Mouse (Mus musculus): Measurements from ENCODE around the gene Smco3. TPM values are rescaled to one million over a fixed set of nuclear protein-coding genes. Genes with fewer than 3 reads are reported as not detected.
"Not testable (repeated sequence)": the region's sequence is repeated elsewhere in the genome, so short reads cannot be mapped to it uniquely, and the experiment has no call there.

Smco3 gene
- polyA plus RNA-seq (2015; fragmentation: Nextera tagmentation; extraction: Ambion mirVana), result 0.54 and 0.91 TPM in 2 replicates

DNA sequence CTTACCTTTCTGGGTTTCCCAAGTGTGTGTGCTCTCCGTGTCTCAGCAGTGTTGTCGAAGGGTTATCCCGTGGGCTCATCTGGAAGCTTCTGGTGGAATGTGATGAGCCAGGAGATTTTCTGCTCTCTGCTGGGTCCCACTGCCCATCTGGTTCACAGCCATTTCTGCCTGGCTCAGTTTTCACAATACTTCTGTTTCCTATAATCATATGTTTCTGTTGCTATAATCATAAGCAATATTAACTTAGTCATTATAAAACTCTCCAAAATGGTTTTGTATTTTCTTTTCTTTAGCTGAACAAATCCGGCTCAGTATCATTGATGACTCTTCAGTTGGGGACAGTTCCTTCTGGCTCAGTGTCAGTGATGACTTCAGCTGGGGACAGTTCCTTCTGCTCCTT lies at the start of gene Smco3:
Gene Smco3 (minus strand): TSS at position 101 of the 400 bp plus-strand sequence.
- no peak for ATAC-seq
- H3K27ac ChIP-seq (ENCODE audit: low read length), result no peak within 1 kb of the TSS
- H3K9ac ChIP-seq (replicated peaks; ENCODE audit: low read depth, low read length), result no peak within 1 kb of the TSS
- 54% methylated on average over 4 of the region's 4 CpGs for WGBS
- no peak within 1 kb of the TSS for H3K4me3 ChIP-seq (replicated peaks; ENCODE audit: low read length)
- H3K4me1 ChIP-seq (replicated peaks; ENCODE audit: control insufficient read depth, insufficient read depth, low read length), result no peaks in the 10 kb centered on the region
- H3K27me3 ChIP-seq (replicated peaks; ENCODE audit: control insufficient read depth, insufficient read depth, low read length), result 0 out of 2 replicates have a peak, but pooled peaks cover 3% of the 10 kb centered on the region
- no peak within 1 kb of the TSS for H3K4me2 ChIP-seq (ENCODE audit: low read length)
- H3K36me3 ChIP-seq (ENCODE audit: control insufficient read depth, insufficient read depth), result no peaks in the 10 kb centered on the region
- H3K9me3 ChIP-seq (ENCODE audit: control insufficient read depth, low read length), result no peaks in the 10 kb centered on the region

DNA sequence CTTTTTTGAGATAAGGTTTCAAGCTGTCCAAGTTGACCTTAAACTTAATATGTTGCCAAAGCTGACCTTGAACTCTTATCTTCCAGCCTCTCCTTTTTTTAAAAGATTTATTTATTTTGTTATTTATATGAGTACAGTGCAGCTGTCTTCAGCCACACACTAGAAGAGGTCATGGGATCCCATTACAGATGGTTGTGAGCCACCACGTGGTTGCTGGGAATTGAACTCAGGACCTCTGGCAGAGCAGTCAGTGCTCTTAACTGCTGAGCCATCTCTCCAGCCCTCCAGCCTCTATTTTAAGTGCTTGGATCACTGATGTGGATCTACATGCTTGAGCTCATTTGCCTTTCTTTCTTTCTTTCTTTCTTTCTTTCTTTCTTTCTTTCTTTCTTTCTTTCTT lies 49.5 kb upstream of the Smco3 start:
- H3K9ac ChIP-seq (replicated peaks; ENCODE audit: low read depth, low read length); H3K9me3 ChIP-seq (ENCODE audit: control insufficient read depth, low read length); ATAC-seq; H3K36me3 ChIP-seq (ENCODE audit: control insufficient read depth, insufficient read depth); H3K4me1 ChIP-seq (replicated peaks; ENCODE audit: control insufficient read depth, insufficient read depth, low read length); H3K27ac ChIP-seq (ENCODE audit: low read length); H3K27me3 ChIP-seq (replicated peaks; ENCODE audit: control insufficient read depth, insufficient read depth, low read length); H3K4me3 ChIP-seq (replicated peaks; ENCODE audit: low read length); H3K4me2 ChIP-seq (ENCODE audit: low read length): not testable (repeated sequence)
- 55% methylated on average over 1 of the region's 1 CpGs for WGBS

GRCm38 (mm10) chr6:136883961-136884360 lies 48.7 kb upstream of the Smco3 start:
- H3K27ac ChIP-seq (ENCODE audit: low read length), result no peak overlapping the region
- H3K4me3 ChIP-seq (replicated peaks; ENCODE audit: low read length), result no peak overlapping the region
- H3K36me3 ChIP-seq (ENCODE audit: control insufficient read depth, insufficient read depth), result no peaks in the 10 kb centered on the region
- no peaks in the 10 kb centered on the region for H3K27me3 ChIP-seq (replicated peaks; ENCODE audit: control insufficient read depth, insufficient read depth, low read length)
- no peak overlapping the region for H3K9ac ChIP-seq (replicated peaks; ENCODE audit: low read depth, low read length)
- ATAC-seq, result no peak
- no peaks in the 10 kb centered on the region for H3K4me1 ChIP-seq (replicated peaks; ENCODE audit: control insufficient read depth, insufficient read depth, low read length)
- H3K4me2 ChIP-seq (ENCODE audit: low read length), result no peak overlapping the region
- no peaks in the 10 kb centered on the region for H3K9me3 ChIP-seq (ENCODE audit: control insufficient read depth, low read length)
- 95% methylated on average over 6 of the region's 6 CpGs for WGBS

DNA sequence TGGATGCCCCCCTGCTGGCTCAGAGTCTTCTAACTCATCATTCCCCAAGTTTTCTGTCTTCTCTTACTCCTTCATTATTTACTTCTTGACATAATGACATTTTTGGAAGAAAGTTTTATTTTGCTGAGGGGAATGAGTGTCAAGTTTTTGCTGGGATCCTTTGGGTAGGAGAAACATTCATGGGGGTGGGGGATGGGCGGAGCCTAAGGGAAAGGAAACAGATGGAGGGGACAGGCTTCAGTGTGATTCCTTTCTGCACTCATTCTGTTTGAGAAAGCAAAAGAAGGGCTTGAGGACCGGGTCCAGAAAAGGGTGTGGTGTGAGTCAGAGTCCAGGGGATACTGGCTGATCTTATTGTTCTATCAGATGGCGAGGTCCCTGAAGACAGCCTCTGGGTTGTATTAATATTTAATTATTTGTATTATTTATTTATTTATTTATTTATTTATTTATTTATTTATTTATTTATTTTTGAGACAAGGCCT lies 48.2 kb upstream of the Smco3 start:
- H3K9ac ChIP-seq (replicated peaks; ENCODE audit: low read depth, low read length), result no peak overlapping the region
- ATAC-seq, result no peak
- no peaks in the 10 kb centered on the region for H3K36me3 ChIP-seq (ENCODE audit: control insufficient read depth, insufficient read depth)
- H3K4me3 ChIP-seq (replicated peaks; ENCODE audit: low read length), result no peak overlapping the region
- no peaks in the 10 kb centered on the region for H3K27me3 ChIP-seq (replicated peaks; ENCODE audit: control insufficient read depth, insufficient read depth, low read length)
- H3K4me2 ChIP-seq (ENCODE audit: low read length), result no peak overlapping the region
- H3K4me1 ChIP-seq (replicated peaks; ENCODE audit: control insufficient read depth, insufficient read depth, low read length), result no peaks in the 10 kb centered on the region
- H3K9me3 ChIP-seq (ENCODE audit: control insufficient read depth, low read length), result no peaks in the 10 kb centered on the region
- H3K27ac ChIP-seq (ENCODE audit: low read length), result no peak overlapping the region
- WGBS, result 86% methylated on average over 3 of the region's 3 CpGs

- H3K9ac ChIP-seq (replicated peaks; ENCODE audit: low read depth, low read length), result no peak overlapping the region
- 87% methylated on average over 8 of the region's 8 CpGs for WGBS
- no peak overlapping the region for H3K4me2 ChIP-seq (ENCODE audit: low read length)
- H3K4me1 ChIP-seq (replicated peaks; ENCODE audit: control insufficient read depth, insufficient read depth, low read length), result no peaks in the 10 kb centered on the region
- no peak overlapping the region for H3K4me3 ChIP-seq (replicated peaks; ENCODE audit: low read length)
- no peaks in the 10 kb centered on the region for H3K27me3 ChIP-seq (replicated peaks; ENCODE audit: control insufficient read depth, insufficient read depth, low read length)
- H3K36me3 ChIP-seq (ENCODE audit: control insufficient read depth, insufficient read depth), result no peaks in the 10 kb centered on the region
- H3K9me3 ChIP-seq (ENCODE audit: control insufficient read depth, low read length), result no peaks in the 10 kb centered on the region
- ATAC-seq, result no peak
- H3K27ac ChIP-seq (ENCODE audit: low read length), result no peak overlapping the region
These were observed 46.4 kb upstream of the Smco3 start for GRCm38 (mm10) chr6:136881678-136882077.

DNA sequence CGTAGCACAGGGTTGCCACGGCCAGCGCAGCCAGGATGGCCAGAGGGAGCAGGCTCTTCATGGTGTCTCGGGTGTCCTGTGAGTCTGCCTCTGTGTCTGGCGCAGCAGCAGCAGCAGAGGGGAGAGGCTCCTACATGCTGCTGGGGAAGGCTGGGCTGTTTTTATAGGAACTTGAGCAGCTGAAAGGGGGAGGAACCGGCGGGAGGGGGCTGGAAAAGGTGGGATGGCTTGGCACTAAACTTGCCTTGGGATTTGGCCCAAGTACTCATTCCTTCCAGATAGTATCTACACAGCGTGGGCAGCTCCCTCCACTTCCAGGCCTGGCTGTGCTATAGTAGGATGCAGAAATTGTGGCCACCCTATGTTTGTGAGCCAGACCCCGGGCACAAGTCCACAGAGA lies 40.4 kb upstream of the Smco3 start, which contains the start of gene Mgp:
Gene Mgp (minus strand): TSS at position 154 of the 400 bp plus-strand sequence.
- 60% methylated on average over 9 of the region's 9 CpGs for WGBS
- H3K27me3 ChIP-seq (replicated peaks; ENCODE audit: control insufficient read depth, insufficient read depth, low read length), result no peaks in the 10 kb centered on the region
- H3K4me3 ChIP-seq (replicated peaks; ENCODE audit: low read length), result no peak within 1 kb of the TSS
- no peak within 1 kb of the TSS for H3K27ac ChIP-seq (ENCODE audit: low read length)
- no peaks in the 10 kb centered on the region for H3K9me3 ChIP-seq (ENCODE audit: control insufficient read depth, low read length)
- no peak within 1 kb of the TSS; the same call in 1 of the 2 replicates for H3K9ac ChIP-seq (replicated peaks; ENCODE audit: low read depth, low read length)
- ATAC-seq, result no peak
- H3K4me1 ChIP-seq (replicated peaks; ENCODE audit: control insufficient read depth, insufficient read depth, low read length), result peaks cover 11% of the 10 kb centered on the region
- peak within 1 kb of the TSS; percentile 25 for H3K4me2 ChIP-seq (ENCODE audit: low read length)
- H3K36me3 ChIP-seq (ENCODE audit: control insufficient read depth, insufficient read depth), result no peaks in the 10 kb centered on the region

- Histone ChIP-seq H3K4me3 (replicated peaks; ENCODE audit: low read length) (no peak overlapping the region), H3K36me3 (ENCODE audit: control insufficient read depth, insufficient read depth) (no peaks in the 10 kb centered on the region), H3K27ac (ENCODE audit: low read length) (no peak overlapping the region), H3K27me3 (replicated peaks; ENCODE audit: control insufficient read depth, insufficient read depth, low read length) (no peaks in the 10 kb centered on the region), H3K9me3 (ENCODE audit: control insufficient read depth, low read length) (no peaks in the 10 kb centered on the region), H3K9ac (replicated peaks; ENCODE audit: low read depth, low read length) (no peak overlapping the region), H3K4me2 (ENCODE audit: low read length) (peak overlapping the region; percentile 25), H3K4me1 (replicated peaks; ENCODE audit: control insufficient read depth, insufficient read depth, low read length) (peaks cover 11% of the 10 kb centered on the region)
- WGBS, result 12% methylated on average over 8 of the region's 8 CpGs
- ATAC-seq, result peak; percentile 45; the same call in 1 of the 2 replicates
These were observed 39.3 kb upstream of the Smco3 start for GRCm38 (mm10) chr6:136874599-136874998.

GRCm38 (mm10) chr6:136868921-136869320 lies 33.7 kb upstream of the Smco3 start:
- Histone ChIP-seq H3K9ac (replicated peaks; ENCODE audit: low read depth, low read length) (no peak overlapping the region), H3K4me1 (replicated peaks; ENCODE audit: control insufficient read depth, insufficient read depth, low read length) (no peaks in the 10 kb centered on the region), H3K4me2 (ENCODE audit: low read length) (no peak overlapping the region), H3K9me3 (ENCODE audit: control insufficient read depth, low read length) (no peaks in the 10 kb centered on the region), H3K27ac (ENCODE audit: low read length) (no peak overlapping the region), H3K27me3 (replicated peaks; ENCODE audit: control insufficient read depth, insufficient read depth, low read length) (no peaks in the 10 kb centered on the region), H3K36me3 (ENCODE audit: control insufficient read depth, insufficient read depth) (no peaks in the 10 kb centered on the region), H3K4me3 (replicated peaks; ENCODE audit: low read length) (no peak overlapping the region)
- 87% methylated on average over 5 of the region's 5 CpGs for WGBS
- ATAC-seq, result no peak

DNA sequence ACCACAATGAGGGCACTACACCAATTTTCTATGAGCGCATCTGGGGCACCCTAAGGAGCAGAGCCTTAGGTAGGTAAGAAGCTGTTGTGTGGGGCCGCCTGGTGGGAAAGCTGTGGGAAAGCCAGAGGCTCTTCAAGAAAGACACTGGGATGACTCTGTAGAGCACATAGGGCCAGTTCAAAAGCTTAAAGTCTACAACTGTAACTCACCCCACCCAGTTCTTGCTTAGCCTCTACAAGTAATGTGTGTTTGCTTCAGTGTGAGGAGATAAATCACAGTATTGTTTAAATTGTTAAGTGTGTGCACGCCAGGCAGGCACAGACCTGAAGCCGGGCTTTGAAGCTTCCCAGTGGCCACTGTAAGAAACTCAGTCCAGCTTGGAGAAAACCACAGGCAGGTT lies 30.9 kb upstream of the Smco3 start:
- Histone ChIP-seq H3K4me2 (ENCODE audit: low read length) (no peak overlapping the region), H3K9me3 (ENCODE audit: control insufficient read depth, low read length) (no peaks in the 10 kb centered on the region), H3K27ac (ENCODE audit: low read length) (no peak overlapping the region), H3K36me3 (ENCODE audit: control insufficient read depth, insufficient read depth) (no peaks in the 10 kb centered on the region), H3K4me3 (replicated peaks; ENCODE audit: low read length) (no peak overlapping the region), H3K4me1 (replicated peaks; ENCODE audit: control insufficient read depth, insufficient read depth, low read length) (no peaks in the 10 kb centered on the region), H3K9ac (replicated peaks; ENCODE audit: low read depth, low read length) (no peak overlapping the region), H3K27me3 (replicated peaks; ENCODE audit: control insufficient read depth, insufficient read depth, low read length) (no peaks in the 10 kb centered on the region)
- no peak for ATAC-seq
- WGBS, result 87% methylated on average over 4 of the region's 4 CpGs

DNA sequence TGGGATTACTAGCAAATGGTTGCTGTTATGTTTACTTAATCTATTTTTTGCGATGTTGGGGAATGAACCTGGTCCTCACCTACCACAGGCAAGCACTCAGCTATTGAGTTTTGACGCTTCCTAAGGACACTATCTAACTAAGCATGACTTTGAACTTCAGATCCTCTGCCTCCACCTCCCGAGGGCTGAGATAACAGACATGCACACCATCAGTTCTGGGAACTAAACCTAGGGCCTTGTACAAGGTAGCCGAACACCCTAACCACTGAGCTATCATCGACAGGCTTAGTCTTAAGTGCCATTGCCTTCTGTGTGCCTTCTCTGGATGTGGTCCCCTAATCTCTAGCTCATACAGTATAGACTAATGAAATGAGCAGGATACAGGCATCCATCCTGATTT lies 30.1 kb upstream of the Smco3 start:
- Histone ChIP-seq H3K36me3 (ENCODE audit: control insufficient read depth, insufficient read depth) (no peaks in the 10 kb centered on the region), H3K4me1 (replicated peaks; ENCODE audit: control insufficient read depth, insufficient read depth, low read length) (no peaks in the 10 kb centered on the region), H3K27me3 (replicated peaks; ENCODE audit: control insufficient read depth, insufficient read depth, low read length) (no peaks in the 10 kb centered on the region), H3K27ac (ENCODE audit: low read length) (no peak overlapping the region), H3K4me2 (ENCODE audit: low read length) (no peak overlapping the region), H3K4me3 (replicated peaks; ENCODE audit: low read length) (no peak overlapping the region), H3K9me3 (ENCODE audit: control insufficient read depth, low read length) (no peaks in the 10 kb centered on the region), H3K9ac (replicated peaks; ENCODE audit: low read depth, low read length) (no peak overlapping the region)
- 88% methylated on average over 5 of the region's 5 CpGs for WGBS
- no peak for ATAC-seq
